Mouse (Mus musculus) gastrocnemius, postnatal 14 days (tissue): ENCODE data around the gene Pars2. TPM values are rescaled to one million over a fixed set of nuclear protein-coding genes. Genes with fewer than 3 reads are reported as not detected.
A peak's percentile ranks its signal among the peaks of the same experiment; 100 is the strongest.

Source experiments
- DNase-seq: peaks from one replicate; pipeline ENCODE4 v3.0.0; 2021; ENCODE audit warnings: mixed read lengths
- intact Hi-C: fragments of 180-260 bp; cut with DNase I; formaldehyde crosslinking; loops from one replicate; pipeline ENCODE4 v1.15.1; 2025; ENCODE audit warnings: low total_unique reads
- long read RNA-seq, 2 experiments: library from polyadenylated mRNA; stranded (forward); transcript quantifications; one replicate each; pipeline ENCODE4 v2.0.0; 2021
- total RNA-seq, 2 experiments: library from RNA; stranded (reverse); gene quantifications; 2 replicates each; pipeline ENCODE4 v1.2.3; 2021

The Pars2 gene
- 1 to 10 TPM; 2.6 to 2.9 TPM for total RNA-seq
- long read RNA-seq, experiment 1, partial matches to known transcripts, result 0 of 5 reads
- long read RNA-seq, experiment 1, other reads (novel, unspliced or antisense), result 1 of 5 reads
- long read RNA-seq, experiment 2, transcript Pars2-203 (2 exons, 502 nt), result major isoform, 7 of 14 reads
- long read RNA-seq, experiment 2, transcript Pars2-201 (2 exons, 2,191 nt), result minor isoform, 6 of 14 reads
- long read RNA-seq, experiment 2, partial matches to known transcripts, result 0 of 14 reads
- long read RNA-seq, experiment 2, other reads (novel, unspliced or antisense), result 0 of 14 reads

- intact Hi-C loops, result no loop called here
- peak; percentile 97 for DNase-seq
Measured at GRCm38 (mm10) chr4:106650833-106651527, at the start of gene Pars2. Gene Pars2 (plus strand): TSS chr4:106651069.

DNA sequence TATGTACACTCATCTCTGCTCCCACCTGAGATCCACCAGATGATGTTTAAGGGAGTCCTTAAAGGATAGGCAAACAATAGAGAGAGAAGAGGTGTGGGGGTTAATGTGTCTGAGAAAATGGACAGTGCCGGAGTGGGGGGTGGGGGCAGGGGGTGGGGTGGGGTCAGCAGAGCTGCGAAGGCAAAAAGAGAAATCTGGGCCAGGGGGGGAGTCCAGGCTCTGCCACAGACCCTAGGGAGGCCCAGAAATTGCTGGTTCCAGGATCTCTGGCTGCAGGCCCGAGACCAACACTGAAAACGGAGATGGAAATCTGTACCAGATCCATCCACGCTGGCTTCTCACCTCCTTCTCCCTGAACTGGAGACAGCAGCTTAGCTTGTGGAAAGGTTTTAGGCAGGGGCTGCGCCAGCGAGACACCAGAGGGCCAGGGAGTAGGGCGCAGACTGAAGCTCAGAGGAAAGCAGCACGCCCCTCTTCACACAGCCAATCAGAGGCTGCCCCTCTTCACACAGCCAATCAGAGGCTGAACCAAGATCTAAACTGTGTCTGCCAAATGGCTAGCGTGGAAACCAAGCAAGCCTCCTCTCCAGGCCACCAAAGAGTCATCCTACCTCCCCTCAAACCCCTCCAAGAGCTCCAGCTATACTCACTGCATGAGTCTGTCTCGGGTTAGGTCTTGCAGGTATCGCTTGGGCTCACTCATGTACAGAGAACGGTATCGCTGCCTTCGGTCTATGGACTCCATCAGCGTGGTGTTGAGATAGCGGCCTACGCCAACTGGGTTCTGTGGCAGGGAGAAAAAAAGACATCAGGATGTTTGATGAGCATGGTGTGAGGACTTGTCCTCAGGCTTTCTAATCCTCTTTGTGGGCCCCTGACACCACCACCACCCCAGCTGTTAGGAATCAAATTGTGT lies 44.0 kb upstream of the Pars2 start:
- intact Hi-C loops, result no loop called here
- DNase-seq, result no peak

- DNase-seq, result no peak
- intact Hi-C loops, result no loop called here
Measured at GRCm38 (mm10) chr4:106607905-106608304, 43.0 kb upstream of the Pars2 start.

DNA sequence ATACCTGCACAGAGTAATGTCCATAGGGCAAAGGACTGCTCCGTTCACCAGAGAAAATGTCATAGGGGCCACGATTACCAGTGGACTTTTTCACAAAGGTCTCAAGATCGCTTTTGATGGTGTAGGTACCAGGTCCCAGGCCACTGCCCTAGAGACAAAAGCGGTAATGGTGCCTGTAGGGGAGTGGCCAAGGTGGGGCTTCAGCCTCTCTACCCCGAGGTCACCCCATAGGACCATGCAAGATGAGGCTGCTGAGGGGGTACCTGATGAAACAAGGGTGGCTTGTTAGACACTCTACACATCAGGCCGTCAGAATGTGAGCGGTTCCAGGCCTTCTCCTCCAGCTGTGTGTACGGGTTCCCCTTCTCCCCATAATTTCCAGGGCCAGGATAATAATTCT lies 37.8 kb upstream of the Pars2 start:
- intact Hi-C loops, result loop anchor here (5.0 to 10.0 kb wide), 2 partner anchors 94 to 542 kb away; no protein-coding TSS in a partner anchor
- no peak for DNase-seq

DNA sequence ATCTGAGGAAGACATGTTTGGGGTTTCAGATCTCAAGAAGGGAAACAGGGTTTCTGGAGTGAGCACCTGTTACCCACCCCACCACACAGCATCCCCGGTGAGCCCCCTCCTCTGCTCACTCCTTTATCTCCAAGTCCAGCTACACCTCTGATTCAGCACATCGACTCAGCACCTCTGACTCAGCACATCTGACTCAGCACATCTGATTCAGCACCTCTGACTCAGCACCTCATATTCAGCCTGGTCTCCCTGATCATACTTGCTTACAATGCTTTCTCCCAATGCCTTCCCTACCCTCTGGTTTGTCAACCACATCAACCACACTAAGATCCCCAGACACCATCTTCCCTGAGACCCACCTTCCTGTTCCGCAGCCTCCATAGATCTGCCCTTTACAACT lies 37.3 kb upstream of the Pars2 start:
- no peak for DNase-seq
- intact Hi-C loops, result loop anchor here (5.0 to 10.0 kb wide), 2 partner anchors 94 to 541 kb away; no protein-coding TSS in a partner anchor

DNA sequence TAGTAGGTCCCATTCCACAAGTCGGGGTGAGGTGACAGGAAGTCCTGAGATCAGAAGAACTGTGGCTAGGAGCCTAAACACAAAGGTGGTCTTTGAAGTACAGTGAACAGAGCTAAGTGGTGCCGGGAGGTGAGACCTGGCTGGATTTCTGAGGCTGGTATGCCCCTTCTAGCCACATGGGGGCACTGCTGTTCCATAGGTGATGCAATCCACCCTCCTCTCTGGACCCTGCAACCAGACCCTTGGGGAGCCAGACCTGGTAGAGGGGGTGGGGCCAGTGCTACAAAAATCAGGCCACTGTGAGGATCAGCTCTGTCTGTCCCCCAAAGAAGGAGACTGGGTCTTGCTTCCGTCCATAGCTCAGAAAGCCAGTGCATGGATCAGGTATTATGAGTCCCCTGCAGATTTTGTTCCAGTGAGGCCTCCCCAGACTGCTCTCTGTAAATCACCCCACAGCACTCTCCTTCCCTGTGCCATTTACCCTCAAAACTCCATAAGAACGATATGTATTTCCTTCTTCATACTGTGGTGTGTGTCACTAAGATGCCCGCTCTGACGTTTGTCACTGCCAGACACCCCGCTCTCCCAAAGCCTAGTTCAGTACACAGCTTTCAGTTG lies 36.6 kb upstream of the Pars2 start:
- intact Hi-C loops, result loop anchor here (5.0 to 10.0 kb wide), 2 partner anchors 93 to 541 kb away; no protein-coding TSS in a partner anchor
- DNase-seq, result peak; percentile 56

- intact Hi-C loops, result loop anchor here (5.0 to 10.0 kb wide), 2 partner anchors 92 to 540 kb away; no protein-coding TSS in a partner anchor
- DNase-seq, result no peak
Measured at GRCm38 (mm10) chr4:106614881-106615280, 36.0 kb upstream of the Pars2 start.

GRCm38 (mm10) chr4:106615637-106616036 lies 35.2 kb upstream of the Pars2 start:
- intact Hi-C loops, result loop anchor here (10.0 kb wide), 1 partner anchor 539 kb away; no protein-coding TSS in a partner anchor

GRCm38 (mm10) chr4:106617056-106617455 lies 33.8 kb upstream of the Pars2 start, which contains the start of gene Lexm:
Gene Lexm (minus strand): TSS chr4:106617241.
- DNase-seq, result no peak
- intact Hi-C loops, result loop anchor here (10.0 kb wide), 1 partner anchor 538 kb away; no protein-coding TSS in a partner anchor

More at GRCm38 (mm10) chr4:106615637-106616036, 35.2 kb upstream of the Pars2 start:
- DNase-seq, result no peak

DNA sequence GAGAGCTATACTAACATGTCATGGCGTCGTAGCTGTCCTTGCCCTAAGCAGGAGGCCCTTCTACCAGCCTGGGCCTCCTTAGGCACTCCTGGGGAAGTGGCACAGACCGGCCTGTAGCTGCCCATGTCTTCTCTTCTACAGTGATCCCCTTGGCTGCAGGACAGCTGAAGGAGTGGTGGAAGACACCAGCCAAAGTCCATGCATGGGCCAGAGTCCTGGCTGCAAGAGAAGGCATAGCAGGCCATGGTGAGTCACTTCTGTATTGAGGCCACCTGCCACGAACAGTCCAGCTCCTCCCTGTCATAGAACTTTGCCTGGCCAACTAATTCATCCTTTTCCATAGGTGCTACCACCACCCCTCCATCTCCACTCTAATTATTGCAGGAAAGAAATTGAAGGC lies 32.0 kb upstream of the Pars2 start:
- DNase-seq, result no peak
- intact Hi-C loops, result loop anchor here (10.0 kb wide), 1 partner anchor 536 kb away; no protein-coding TSS in a partner anchor

DNA sequence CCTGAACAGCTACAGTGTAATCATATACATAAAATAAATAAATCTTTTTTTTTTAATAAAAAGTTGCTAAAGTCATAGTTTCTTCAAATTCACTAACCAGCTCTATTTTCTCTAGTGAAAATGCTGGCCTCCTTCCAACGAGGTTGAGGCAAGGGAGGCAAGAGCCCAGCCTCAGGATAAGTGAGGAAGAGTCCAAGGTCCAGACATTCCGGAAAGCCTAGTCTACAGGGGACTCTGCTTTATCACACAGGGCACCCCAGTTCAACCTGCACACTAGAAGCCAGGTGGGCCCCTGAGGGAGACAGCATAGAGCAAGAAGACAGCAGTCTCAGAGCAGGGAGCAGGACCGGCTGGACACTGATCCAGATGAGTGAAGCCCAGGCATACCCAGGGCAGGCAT lies 29.4 kb upstream of the Pars2 start:
- no peak for DNase-seq
- intact Hi-C loops, result no loop called here

DNA sequence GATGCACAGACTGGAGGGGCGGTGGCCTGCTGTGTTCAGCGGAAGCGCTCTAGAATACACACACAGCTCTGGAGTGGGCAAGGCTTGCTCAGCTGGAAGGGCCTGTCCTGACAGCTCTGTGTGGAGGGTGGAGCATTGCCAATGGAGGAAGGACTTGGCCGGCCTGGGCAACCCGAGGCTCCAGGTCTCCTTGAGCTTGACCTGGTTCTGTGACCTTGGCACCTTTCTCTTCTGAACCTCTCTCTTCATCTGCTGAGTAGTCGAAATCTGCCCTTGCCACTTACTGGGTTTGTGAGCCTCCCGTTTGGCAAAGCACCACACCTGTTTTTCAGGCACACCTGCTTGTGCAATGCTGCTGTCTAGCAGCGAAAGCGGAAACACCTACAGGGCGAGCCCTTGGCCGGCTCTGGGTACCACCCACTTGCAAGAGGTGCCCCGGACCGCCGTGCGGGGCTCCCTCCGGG lies 28.8 kb upstream of the Pars2 start, which contains the start of gene Ttc22:
Gene Ttc22 (plus strand): TSS at position 403 of the 464 bp plus-strand sequence.
- intact Hi-C loops, result no loop called here
- no peak for DNase-seq

- intact Hi-C loops, result no loop called here
- DNase-seq, result no peak
Measured at GRCm38 (mm10) chr4:106622712-106623111, 28.2 kb upstream of the Pars2 start.

DNA sequence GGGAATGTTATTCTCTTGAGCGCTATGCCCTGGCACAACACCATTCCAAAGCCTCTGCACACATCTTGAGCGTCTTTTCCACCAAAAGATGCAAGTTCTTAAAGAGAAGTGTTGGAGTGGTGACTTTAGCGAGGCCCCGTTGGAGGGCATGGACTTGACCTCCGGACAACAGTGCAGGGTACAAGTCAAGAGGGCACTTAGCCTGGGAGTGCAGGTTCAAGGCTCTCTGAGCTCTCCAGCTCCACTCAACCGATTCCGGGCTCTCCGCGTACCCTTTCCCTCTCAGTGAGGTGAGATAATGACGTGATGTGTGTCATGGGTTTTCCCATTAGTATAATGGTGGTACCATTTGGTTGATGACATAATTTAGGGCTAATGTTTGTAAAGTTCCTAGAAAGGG lies 26.6 kb upstream of the Pars2 start:
- DNase-seq, result no peak
- intact Hi-C loops, result no loop called here

GRCm38 (mm10) chr4:106627809-106628208 lies 23.1 kb upstream of the Pars2 start:
- DNase-seq, result no peak
- intact Hi-C loops, result loop anchor here (5.0 kb wide), 1 partner anchor 79 kb away; no protein-coding TSS in a partner anchor

DNA sequence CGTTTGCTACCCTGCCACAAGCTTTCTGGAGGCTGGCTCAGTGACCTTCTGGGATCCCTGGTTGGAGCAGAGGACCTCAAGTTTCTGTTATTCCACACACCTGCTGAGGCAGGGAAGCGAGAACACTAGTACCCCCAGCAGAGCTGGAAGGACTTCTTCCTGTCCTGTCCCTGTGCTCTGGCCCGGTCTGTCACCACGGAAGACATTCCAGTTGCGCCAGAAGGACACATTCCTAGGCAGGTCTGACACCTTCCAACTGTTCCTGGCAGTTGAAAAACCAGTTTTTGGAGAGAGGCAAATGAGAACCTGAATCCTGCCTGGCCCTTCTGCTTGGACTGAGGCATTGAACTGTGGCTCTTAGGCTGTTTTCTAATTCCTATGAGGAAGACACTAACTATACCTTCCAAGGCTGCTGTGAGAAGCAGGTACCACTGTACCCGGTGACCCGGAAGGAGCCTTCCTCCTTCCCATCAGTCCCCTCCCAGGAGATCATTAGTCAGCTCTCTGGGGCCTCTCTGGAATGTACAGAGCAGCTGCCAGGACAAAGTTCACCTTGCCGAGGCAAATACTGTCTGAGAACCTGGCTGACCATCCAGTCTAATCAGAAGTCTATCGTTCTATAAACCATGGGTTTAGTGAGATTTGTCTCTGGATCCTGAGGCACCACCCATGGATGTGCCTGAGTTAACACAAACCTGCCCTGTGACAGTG lies 22.1 kb upstream of the Pars2 start:
- DNase-seq, result no peak
- intact Hi-C loops, result loop anchor here (5.0 kb wide), 1 partner anchor 78 kb away; no protein-coding TSS in a partner anchor

DNA sequence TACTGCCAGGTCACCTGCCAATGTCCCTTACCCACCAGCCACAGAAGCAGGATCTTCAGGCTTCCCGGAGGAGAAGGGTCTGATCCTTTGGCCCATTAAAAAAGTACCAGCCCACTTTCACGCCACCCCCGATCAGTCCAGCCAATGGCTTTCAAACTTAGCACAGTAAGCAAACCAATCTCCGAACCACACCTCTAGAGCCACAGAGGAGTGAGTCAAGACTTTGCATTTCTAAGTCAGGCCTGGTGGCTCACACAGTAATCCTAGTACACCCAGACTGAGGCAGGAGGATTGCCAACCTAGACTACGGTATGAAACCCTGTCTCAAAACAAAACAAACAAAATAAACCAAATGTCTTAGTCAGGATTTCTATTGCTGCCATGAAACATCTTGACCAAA lies 21.5 kb upstream of the Pars2 start:
- intact Hi-C loops, result loop anchor here (5.0 kb wide), 1 partner anchor 78 kb away; no protein-coding TSS in a partner anchor
- no peak for DNase-seq
